Mouse (Mus musculus) ES-CJ7 (cell line): Measurements from ENCODE around the gene Chrdl2.

ENCODE experiments used
- DNase-seq: peaks from one replicate; pipeline ENCODE4 v3.0.0; 2011; ENCODE audit warnings: low read depth, low spot score

Chrdl2 gene

DNA sequence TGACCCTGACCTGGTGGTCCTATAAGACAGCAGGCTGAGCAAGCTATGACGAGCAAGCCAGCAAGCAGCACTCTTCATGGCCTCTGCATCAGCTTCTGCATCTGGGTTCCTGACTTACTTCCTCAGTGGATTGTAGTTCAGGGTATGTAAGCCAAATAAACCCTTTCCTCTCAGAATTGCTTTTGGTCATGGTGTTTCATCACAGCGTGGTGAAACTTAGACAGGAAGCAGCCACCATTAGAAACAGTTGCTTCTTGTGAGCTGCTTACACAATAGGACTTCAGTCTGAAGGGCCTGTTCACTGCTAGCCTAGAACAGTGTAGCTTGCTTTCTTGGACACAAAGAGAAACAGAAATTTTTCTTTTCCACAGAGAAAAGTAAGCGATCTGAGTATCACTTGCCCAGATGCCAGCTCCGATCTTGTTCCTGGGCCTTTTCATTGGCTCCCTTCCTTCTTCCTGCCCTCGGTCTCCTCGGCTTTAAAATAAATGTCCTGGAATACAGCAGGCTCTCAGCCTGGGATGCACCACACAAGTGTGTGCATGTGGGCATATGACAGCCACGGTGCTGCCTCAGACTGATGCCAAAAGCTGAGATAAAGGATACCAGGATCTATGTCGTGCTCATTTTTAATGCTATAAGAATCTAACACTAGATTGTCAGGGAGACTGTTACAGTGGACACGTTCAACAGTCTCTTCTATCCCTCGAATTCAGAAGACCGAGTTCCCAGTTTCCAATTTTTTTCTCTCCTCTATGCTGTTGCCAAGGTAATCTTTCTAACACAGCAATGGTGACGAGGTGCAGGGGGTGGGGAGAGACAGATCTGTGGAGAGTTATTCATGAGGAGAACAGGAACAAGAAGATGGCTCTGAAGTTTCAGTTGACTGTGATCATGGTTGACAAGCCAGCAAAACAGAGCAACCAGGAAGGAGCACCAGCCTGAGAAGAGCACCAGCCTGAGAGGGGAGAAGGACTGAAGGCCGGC lies 23.4 kb upstream of the Chrdl2 start:
- no peak for DNase-seq

DNA sequence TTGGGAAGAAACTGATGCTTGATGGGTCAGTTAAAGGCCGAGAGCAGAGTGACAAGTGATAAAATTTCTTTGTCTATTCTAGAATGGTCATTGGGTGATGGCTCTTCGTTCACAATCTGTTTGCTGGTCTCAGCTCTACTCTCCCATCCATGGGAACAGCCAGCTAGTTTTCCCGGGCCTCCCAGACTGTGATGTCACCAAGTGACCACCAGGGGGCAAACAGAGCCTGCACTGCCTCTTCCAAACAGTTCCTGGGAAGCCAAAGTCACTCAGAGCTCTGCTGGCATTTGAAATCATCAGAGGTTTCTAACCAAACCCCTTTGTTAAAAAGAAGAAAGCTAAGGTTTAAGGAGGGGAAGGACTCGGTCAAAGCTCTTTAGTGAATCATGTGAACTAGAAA lies 17.2 kb upstream of the Chrdl2 start:
- peak; percentile 71 for DNase-seq

- peak; percentile 91 for DNase-seq
Measured at GRCm38 (mm10) chr7:99989844-99990760, 15.9 kb upstream of the Chrdl2 start.

DNA sequence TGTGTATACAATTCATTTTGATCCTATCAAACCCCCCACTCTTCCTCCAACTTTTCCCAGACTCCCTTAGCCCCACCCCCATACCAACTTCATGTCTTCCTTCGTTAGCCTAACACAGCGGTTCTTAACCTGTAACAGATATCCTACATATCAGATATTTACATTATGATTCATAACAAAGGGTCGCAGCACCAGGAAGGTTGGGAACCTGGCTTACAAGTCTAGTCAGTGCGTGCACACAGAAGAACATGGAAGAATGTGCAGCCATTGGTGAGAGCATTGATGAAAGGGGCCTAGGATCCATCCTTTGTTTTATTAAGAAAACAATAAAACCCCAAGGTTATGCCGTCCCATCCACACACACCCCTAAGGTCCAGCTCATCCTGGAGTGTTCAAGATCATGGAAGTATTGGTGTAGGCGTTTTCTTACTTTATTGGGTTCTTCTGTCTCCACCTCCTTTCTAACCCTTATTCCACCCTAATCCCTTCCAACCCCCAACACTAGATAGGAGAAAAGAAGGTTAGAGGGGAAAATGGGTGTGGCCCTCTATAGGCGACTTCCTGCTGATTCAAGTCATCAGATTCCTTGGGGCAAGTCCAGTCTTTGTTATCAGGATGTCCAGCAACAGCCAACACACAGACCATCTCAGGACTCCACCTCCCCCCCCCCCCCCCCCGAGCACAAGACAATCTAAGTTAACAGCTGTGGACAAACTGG lies 14.8 kb upstream of the Chrdl2 start:
- DNase-seq, result peak; percentile 57

GRCm38 (mm10) chr7:99993159-99993558 lies 12.8 kb upstream of the Chrdl2 start:
- no peak for DNase-seq

- no peak for DNase-seq
Measured at GRCm38 (mm10) chr7:99995186-99995585, 10.8 kb upstream of the Chrdl2 start.

DNA sequence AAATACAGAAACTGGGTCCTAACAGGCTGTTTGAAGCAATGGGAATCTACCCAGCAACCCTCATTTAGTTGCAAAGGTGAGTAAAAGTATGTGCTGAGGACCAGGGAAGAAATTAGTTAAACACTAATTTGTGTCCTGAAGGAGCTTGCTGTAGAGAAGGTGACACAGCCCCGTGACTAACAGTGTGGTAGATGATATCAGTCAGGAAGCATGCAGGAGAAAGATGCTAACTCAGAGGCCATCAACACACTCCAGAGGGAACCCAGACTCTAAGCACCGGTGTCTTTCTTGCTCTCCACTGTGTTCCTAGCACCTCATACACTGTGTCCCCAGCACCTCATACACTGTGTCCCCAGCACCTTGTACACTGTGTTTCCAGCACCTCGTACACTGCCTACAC lies 7.3 kb upstream of the Chrdl2 start:
- DNase-seq, result no peak

- DNase-seq, result peak; percentile 53
Measured at GRCm38 (mm10) chr7:100003781-100004180, 2.2 kb upstream of the Chrdl2 start.

GRCm38 (mm10) chr7:100006411-100006810 lies 439 bp downstream of the Chrdl2 start:
- DNase-seq, result no peak

- no peak for DNase-seq
Measured at GRCm38 (mm10) chr7:100008765-100009164, 2.8 kb downstream of the Chrdl2 start.

DNA sequence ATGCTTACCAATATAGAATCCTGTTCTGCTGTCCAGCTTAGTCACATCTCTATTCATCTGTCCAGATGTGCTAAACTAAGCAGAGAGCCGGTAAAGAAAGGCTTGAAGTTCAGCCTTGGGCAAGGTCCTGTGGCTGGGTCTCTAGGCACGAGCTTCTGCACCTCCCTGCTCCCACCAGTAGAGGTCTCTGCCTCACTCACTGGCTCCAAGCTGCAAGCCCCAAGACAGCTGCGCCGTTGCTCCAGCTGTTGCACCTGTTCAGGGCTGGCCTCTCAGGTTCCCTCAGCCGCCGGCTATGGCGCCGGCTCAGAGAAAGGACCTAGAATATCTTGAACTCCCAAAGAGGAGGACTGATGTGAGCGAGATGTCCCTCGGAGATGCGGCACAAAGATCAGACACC lies 3.7 kb downstream of the Chrdl2 start:
- peak; percentile 84 for DNase-seq

GRCm38 (mm10) chr7:100010711-100011110 lies 4.7 kb downstream of the Chrdl2 start:
- DNase-seq, result no peak

- DNase-seq, result no peak
Measured at GRCm38 (mm10) chr7:100012085-100012484, 6.1 kb downstream of the Chrdl2 start.

DNA sequence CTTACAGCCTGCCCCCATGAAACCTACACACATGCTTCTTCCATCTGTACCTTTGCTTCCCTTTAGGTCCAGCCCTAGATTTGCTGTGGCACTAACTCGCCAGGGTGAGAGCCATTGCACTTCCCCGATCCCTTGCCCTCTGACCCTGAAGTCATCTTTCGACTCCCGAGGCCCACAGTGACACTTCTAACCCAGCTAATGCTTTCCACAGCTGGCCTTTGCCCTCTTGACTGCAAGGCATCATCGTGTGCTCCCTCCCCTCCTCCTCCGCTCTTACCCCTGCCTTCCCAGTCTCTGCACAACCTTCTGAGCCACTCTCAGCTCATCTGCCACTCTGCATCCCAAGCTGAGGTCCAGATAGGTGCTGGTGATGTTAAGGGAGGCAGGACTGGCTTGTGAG lies 6.5 kb downstream of the Chrdl2 start:
- no peak for DNase-seq

- no peak for DNase-seq
Measured at GRCm38 (mm10) chr7:100014123-100014600, 8.2 kb downstream of the Chrdl2 start.

- DNase-seq, result no peak
Measured at GRCm38 (mm10) chr7:100017056-100017455, 11.1 kb downstream of the Chrdl2 start.

- no peak for DNase-seq
Measured at GRCm38 (mm10) chr7:100027353-100027752, 21.4 kb downstream of the Chrdl2 start.

DNA sequence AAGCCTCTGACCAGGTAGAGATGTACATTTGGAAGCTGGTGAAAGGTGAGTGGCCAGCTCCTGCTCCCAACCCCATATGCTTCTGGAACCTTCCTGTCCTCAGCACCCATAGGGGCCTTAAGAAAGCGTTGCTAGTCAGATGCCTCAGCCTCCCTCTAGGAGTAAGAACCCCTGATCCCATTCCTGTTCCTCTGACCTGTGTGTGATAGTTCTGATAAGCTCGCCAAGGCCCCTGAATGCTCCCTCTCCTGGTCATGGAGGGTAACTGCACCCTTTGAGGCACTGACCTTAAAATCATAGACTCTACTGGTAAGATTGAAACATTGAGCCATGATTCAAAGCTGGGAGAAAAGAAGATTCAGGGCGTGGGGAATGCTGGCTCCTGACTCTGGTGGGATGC lies 23.3 kb downstream of the Chrdl2 start:
- peak; percentile 46 for DNase-seq

DNA sequence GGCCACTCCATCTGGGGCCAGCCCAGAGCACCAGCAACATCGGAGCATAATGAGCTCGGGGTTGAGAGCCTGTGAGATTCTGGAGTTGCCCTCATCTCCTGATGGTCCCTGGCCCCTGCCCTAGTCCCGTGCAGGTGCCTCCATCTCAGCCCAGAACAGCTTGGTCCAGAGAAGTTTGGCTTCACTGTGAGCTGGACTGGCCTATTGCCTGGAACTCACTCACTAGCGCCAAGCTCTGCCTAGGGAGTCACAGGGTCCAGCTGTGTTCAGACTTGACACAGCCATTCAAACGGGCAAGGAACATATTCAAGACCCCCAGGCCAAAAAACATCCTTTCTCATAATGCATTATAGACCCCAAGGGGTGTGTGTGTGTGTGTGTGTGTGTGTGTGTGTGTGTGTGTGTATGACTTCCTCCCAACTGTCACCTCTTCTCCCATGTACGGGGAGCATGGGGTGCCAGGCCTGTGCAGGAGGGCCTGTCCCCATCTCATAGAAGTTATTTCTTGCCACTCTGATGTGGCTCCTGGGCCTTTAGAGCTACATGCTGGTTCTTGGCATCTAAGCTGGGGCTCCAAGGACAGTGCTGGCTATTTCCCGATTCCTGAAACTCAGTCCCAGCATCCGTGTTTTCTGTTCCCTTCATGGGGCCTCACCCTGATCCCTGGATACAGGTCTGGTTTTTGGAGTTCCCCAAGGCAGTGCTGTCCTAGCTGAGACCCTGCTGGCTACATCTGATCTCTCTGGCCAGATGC lies 25.2 kb downstream of the Chrdl2 start:
- no peak for DNase-seq

- no peak for DNase-seq
Measured at GRCm38 (mm10) chr7:100033672-100034071, 27.7 kb downstream of the Chrdl2 start.
